Mouse (Mus musculus): Measurements from ENCODE around the gene Banf1.
"Not testable (repeated sequence)": the region's sequence is repeated elsewhere in the genome, so short reads cannot be mapped to it uniquely, and the experiment has no call there.

DNA sequence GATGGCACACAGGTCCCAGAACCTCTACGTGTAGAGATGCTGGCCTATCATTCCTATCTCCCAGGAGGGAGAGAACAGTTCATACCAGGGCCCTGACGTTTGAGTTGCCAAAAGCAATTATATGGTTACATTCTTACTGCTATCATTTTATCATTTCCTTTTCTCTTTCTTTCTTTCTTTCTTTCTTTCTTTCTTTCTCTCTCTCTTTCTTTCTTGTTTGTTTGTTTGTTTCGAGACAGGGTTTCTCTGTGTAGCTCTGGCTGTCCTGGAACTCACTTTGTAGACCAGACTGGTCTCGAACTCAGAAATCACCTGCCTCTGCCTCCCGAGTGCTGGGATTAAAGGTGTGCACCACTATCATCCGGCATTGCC lies 17.5 kb downstream of the Banf1 start, which contains the start of gene Cst6:
- TF ChIP-seq POLR2A (IDR thresholded peaks at IDR 0.05; ENCODE audit: extremely low read depth, insufficient read depth, low read length); CTCF (IDR thresholded peaks at IDR 0.05; ENCODE audit: low read depth, low read length): not testable (repeated sequence)

Data from liver, adult 2 months (tissue).